Mouse (Mus musculus): ENCODE data around the gene Foxq1.

DNA sequence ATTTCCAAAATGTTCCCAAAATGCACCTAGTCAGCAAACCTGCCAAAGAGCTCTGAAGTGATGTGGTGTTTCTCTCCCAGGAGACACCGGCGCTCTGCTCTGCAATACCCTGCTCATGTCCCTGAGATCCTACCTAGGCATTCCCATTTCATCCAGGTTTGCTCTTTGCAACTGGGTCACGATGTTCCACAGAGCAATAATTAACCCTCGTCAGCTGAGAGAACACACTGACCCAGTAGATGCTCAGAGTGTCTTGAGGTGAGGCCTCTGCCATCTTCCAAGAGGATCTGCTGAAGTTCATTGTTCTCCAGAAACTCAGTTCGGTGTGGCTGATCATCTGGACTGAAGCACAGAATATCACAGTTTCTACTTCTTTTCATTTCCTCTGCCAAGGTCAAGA is 12.9 kb upstream of the Foxq1 start:
- TF ChIP-seq POLR2A (IDR thresholded peaks at IDR 0.05; ENCODE audit: borderline replicate concordance, extremely low read depth, insufficient read depth, insufficient read length, poor library complexity, severe bottlenecking), result no peak
- no peak for TF ChIP-seq CTCF (IDR thresholded peaks at IDR 0.05; ENCODE audit: borderline replicate concordance, extremely low read depth, insufficient read depth, insufficient read length)
